In genomic region chr11:102082322-102082721, GRCm38 (mm10) we compare ENCODE assay signal across 8 mouse cellular contexts. TPM values are rescaled to one million over a fixed set of nuclear protein-coding genes. Genes with fewer than 3 reads are reported as not detected.
DNase-seq lines count a peak whose midpoint lies in the region; ATAC-seq and TF ChIP-seq lines count a peak whose summit lies in the region.

No protein-coding gene starts in this region.

- no peak overlapping the region for H3K27ac ChIP-seq in cerebellum, adult 2 months (ENCODE audit: insufficient read depth, low read length)
- H3K27ac ChIP-seq in hindbrain, embryonic 10.5 days: peak overlapping the region; percentile 72

- peak overlapping the region; percentile 25 for H3K4me3 ChIP-seq in cerebellum, adult 2 months (replicated peaks; ENCODE audit: insufficient read depth, low read depth, low read length)
- H3K4me3 ChIP-seq in hindbrain, embryonic 10.5 days: peak overlapping the region; percentile 51

- no peak for TF ChIP-seq CTCF in cerebellum, adult 2 months (IDR thresholded peaks at IDR 0.05; ENCODE audit: borderline replicate concordance, insufficient read depth, low read depth, low read length)

- peaks cover 35% of the 10 kb centered on the region for H3K36me3 ChIP-seq in hindbrain, embryonic 10.5 days

- H3K4me1 ChIP-seq in cerebellum, adult 2 months (ENCODE audit: control insufficient read depth, insufficient read depth, low read length): peaks cover 8% of the 10 kb centered on the region
- peaks cover 52% of the 10 kb centered on the region for H3K4me1 ChIP-seq in hindbrain, embryonic 10.5 days (replicated peaks)

- peak; percentile 87 for DNase-seq in Muller cell, postnatal 12 days (ENCODE audit: inconsistent ontology term)
- peak; percentile 51 to 58 for DNase-seq in cerebellum, adult 2 months
- peak; percentile 88 for DNase-seq in hindbrain, embryonic 10.5 days (ENCODE audit: low spot score)
- DNase-seq in layer of hippocampus, adult 9-11 months: peak; percentile 85
- DNase-seq in lung, adult 18-20 months: peak; percentile 70 to 71
- DNase-seq in ovary, adult 18-20 months (ENCODE audit: low spot score): peak; percentile 67

- no peaks in the 10 kb centered on the region for H3K27me3 ChIP-seq in cerebellum, adult 2 months (ENCODE audit: control insufficient read depth, insufficient read depth, low read length)
- peaks cover 28% of the 10 kb centered on the region for H3K27me3 ChIP-seq in hindbrain, embryonic 10.5 days (ENCODE audit: insufficient read depth, poor library complexity, severe bottlenecking)

- H3K9me3 ChIP-seq in hindbrain, embryonic 10.5 days: no peaks in the 10 kb centered on the region; the same call in 1 of the 2 replicates

- no peak for TF ChIP-seq POLR2A in cerebellum, adult 2 months (IDR thresholded peaks at IDR 0.05; ENCODE audit: borderline replicate concordance, insufficient read depth, low read length)

- WGBS in cerebellum, adult 2 months: 11% methylated on average over 18 of the region's 18 CpGs
- WGBS in hindbrain, embryonic 10.5 days: under 1% methylated on average over 18 of the region's 18 CpGs

- ATAC-seq in frontal cortex, adult (ENCODE audit: low TSS enrichment): peak; percentile 50
- no peak for ATAC-seq in activated CD4-positive, CD25-positive, alpha-beta regulatory T cell, adult 4 months

RNA-seq across cellular contexts. Expression of gene Mpp2, which starts 6.0 kb away (rescaled TPM):
- 50.3 and 55.3 TPM in 2 replicates for polyA plus RNA-seq in cerebellum, adult 2 months (2012; rRNA removed)
- 12.8 and 18.6 TPM in 2 replicates for polyA plus RNA-seq in hindbrain, embryonic 10.5 days (2016; fragmentation: Nextera tagmentation; extraction: Ambion mirVana)
- polyA plus RNA-seq in activated CD4-positive, CD25-positive, alpha-beta regulatory T cell, adult 4 months (2017; shearing (Covaris generic)): 1 to 10 TPM; 2.5 to 3.7 TPM

RNA-seq across cellular contexts. Expression of gene Ppy, which starts 18.8 kb away (rescaled TPM):
- polyA plus RNA-seq in cerebellum, adult 2 months (2012; rRNA removed): not detected in 2 replicates
- not detected in 2 replicates for polyA plus RNA-seq in hindbrain, embryonic 10.5 days (2016; fragmentation: Nextera tagmentation; extraction: Ambion mirVana)
- polyA plus RNA-seq in activated CD4-positive, CD25-positive, alpha-beta regulatory T cell, adult 4 months (2017; shearing (Covaris generic)): not detected

RNA-seq across cellular contexts. Expression of gene Pyy, which starts 25.3 kb away (rescaled TPM):
- polyA plus RNA-seq in cerebellum, adult 2 months (2012; rRNA removed): 7.1 and 7.4 TPM in 2 replicates
- 0.50 and 0.97 TPM in 2 replicates for polyA plus RNA-seq in hindbrain, embryonic 10.5 days (2016; fragmentation: Nextera tagmentation; extraction: Ambion mirVana)
- polyA plus RNA-seq in activated CD4-positive, CD25-positive, alpha-beta regulatory T cell, adult 4 months (2017; shearing (Covaris generic)): not detected

RNA-seq across cellular contexts. Expression of gene Cd300lg, which starts 41.0 kb away (rescaled TPM):
- polyA plus RNA-seq in cerebellum, adult 2 months (2012; rRNA removed): 0.38 and 0.63 TPM in 2 replicates
- 0.12 and 0.35 TPM in 2 replicates for polyA plus RNA-seq in hindbrain, embryonic 10.5 days (2016; fragmentation: Nextera tagmentation; extraction: Ambion mirVana)
- polyA plus RNA-seq in activated CD4-positive, CD25-positive, alpha-beta regulatory T cell, adult 4 months (2017; shearing (Covaris generic)): under 1 TPM in 1 of 2 experiments, not detected in 1; 0.13 TPM

RNA-seq across cellular contexts. Expression of gene Mpp3, which starts 54.1 kb away (rescaled TPM):
- polyA plus RNA-seq in cerebellum, adult 2 months (2012; rRNA removed): 158 and 185 TPM in 2 replicates
- 14.4 and 27.4 TPM in 2 replicates for polyA plus RNA-seq in hindbrain, embryonic 10.5 days (2016; fragmentation: Nextera tagmentation; extraction: Ambion mirVana)
- polyA plus RNA-seq in activated CD4-positive, CD25-positive, alpha-beta regulatory T cell, adult 4 months (2017; shearing (Covaris generic)): under 1 TPM in 1 of 2 experiments, not detected in 1; 0.36 TPM
